Mouse (Mus musculus) embryonic fibroblast, embryonic 13.5 days (primary cell): ENCODE measurements around the gene Phf13. TPM values are rescaled to one million over a fixed set of nuclear protein-coding genes. Genes with fewer than 3 reads are reported as not detected.
A peak's percentile ranks its signal among the peaks of the same experiment; 100 is the strongest.

Experiments
- H3K27ac ChIP-seq: 2 replicates; pipeline ENCODE4 v1.5.1; 2012; ENCODE audit warnings: low read length, control low read depth, inconsistent platforms; ENCODE audit not compliant: insufficient read depth
- H3K4me1 ChIP-seq: 2 replicates; pipeline ENCODE4 v1.6.1; 2011; ENCODE audit warnings: low read length; ENCODE audit not compliant: control insufficient read depth, insufficient read depth
- H3K4me3 ChIP-seq: 2 replicates; pipeline ENCODE4 v1.5.1; 2011; ENCODE audit warnings: mild to moderate bottlenecking, control low read depth, low read length; ENCODE audit not compliant: insufficient read depth
- CTCF ChIP-seq: IDR thresholded peaks from 2 replicates; pipeline ENCODE4 v1.5.1; 2011; ENCODE audit warnings: mild to moderate bottlenecking, control low read depth, low read length, moderate library complexity, borderline replicate concordance; ENCODE audit not compliant: insufficient read depth
- POLR2A ChIP-seq: IDR thresholded peaks from 2 replicates; pipeline ENCODE4 v1.6.1; 2011; ENCODE audit warnings: low read depth, mild to moderate bottlenecking, control low read depth, low read length, moderate library complexity
- polyA plus RNA-seq: library from polyadenylated mRNA; stranded (reverse); fragments of >200 nt; gene quantifications from 2 replicates; pipeline ENCODE4 v1.2.4, GENCODE M21; 2011; ENCODE audit warnings: low read depth; ENCODE audit not compliant: missing spikeins, insufficient read length

Phf13 gene
- polyA plus RNA-seq, 1 experiment: 23.2 TPM

DNA sequence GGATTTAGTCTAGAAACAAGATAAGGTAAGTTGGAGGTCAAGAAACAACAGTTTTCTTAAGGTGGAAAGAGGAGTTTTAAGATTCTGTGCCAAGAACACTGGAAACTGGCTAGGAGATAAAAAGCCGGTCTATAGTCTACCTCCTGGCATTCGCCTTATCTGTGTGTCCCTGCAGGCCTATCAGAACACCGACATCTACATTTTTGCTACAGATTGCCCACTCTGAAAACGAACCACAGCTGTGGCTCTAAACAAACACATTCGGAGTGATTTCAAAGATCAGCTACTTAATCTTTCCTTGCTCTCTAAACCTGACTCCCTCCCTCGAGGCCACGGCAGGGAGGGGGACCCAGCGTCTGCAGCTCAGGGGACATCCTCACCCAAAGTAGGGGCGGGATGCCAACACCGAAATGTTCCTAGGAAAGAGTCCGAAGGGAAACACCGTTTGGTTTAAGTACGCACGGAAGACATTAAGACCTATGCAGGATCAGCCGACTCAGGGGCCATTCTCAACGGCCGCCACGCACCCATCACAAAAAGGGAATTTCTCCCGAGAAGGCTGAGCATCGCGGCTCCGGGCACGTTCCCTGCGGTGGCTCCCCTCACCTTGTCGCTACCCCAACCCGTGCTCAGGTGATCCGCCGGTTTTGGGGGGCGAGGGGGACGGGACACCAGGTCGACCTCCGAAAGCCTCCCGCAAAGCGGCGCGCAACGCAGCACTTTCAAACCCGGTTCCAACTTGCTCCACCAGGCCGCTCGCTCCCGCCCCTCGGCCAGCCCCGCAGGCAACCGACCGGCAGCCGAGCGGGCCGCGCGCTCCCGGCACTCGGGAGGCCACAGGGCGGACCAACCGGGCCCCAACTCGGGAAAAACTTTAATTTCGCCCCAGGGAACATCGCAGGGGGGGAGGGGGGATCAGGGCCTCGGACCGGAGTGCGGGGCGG lies 1.6 kb downstream of the Phf13 start:
- peak overlapping the region; percentile 53 for H3K27ac ChIP-seq
- peak overlapping the region; percentile 86 for H3K4me3 ChIP-seq
- TF ChIP-seq POLR2A (no peak), CTCF (no peak)
- H3K4me1 ChIP-seq: peaks cover 5% of the 10 kb centered on the region; the same call in 1 of the 2 replicates

DNA sequence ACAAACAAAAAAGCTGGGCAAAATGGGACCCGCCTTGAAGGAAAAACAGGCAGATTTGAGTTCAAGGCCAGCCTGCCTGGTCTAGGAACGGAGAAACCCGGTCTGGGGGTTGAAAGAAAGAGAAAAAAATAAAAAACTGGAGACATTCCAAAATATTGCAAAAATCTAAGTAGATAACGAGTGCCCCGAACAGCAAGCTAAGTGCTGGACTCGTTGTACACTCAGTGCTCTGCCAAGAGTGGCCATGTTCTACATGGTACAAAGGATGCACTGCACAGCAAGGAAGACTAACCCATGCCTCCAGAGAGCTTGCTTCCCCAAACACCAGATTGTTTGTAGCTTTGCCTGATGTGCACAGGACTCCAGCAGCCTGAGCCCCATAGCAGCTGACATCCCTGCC lies 3.0 kb downstream of the Phf13 start:
- Histone ChIP-seq H3K27ac (no peak overlapping the region), H3K4me3 (no peak overlapping the region), H3K4me1 (peaks cover 5% of the 10 kb centered on the region; the same call in 1 of the 2 replicates)
- TF ChIP-seq POLR2A (no peak), CTCF (no peak)

DNA sequence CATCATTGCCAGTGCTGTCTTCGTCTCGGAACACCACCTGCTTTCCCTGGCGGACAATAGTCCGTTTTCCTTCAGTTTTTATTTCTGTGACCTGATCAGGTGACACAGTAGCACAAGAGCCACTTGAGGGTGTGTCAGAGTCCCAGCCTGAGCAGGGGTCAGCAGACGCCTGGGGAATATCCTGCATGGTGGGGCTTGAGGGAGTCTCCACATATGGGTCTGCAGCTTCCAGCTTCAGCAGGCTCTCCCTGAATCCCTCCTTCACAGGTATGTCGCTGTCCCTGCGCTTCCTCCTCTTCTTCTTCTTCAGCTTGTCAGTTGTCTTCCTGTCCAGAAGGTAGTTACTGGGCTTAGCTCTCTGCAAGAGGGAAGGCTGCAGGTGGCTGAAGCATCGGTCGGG lies 4.0 kb downstream of the Phf13 start:
- Histone ChIP-seq H3K4me3 (no peak overlapping the region), H3K4me1 (peaks cover 5% of the 10 kb centered on the region; the same call in 1 of the 2 replicates), H3K27ac (no peak overlapping the region)
- TF ChIP-seq POLR2A: no peak
- TF ChIP-seq CTCF: no peak

DNA sequence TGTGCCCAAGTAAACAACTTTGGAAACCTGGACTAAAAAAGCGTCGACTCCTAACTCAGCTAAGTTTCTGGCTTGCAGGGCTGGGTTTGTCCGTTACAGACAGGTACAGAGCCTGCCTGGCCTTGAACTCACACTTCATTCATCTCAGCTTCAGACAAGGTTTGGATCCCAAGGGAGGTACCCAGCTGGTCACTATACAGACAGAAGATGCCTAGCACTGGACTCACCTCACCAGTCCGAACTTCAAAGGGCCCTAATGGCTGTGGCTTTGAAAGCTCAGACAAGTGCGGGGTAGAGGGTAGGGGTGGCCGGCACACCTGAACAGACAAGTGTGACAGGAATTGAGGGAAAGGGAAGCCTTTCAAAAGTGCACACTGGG lies 7.0 kb downstream of the Phf13 start:
- Histone ChIP-seq H3K4me1 (peaks cover 10% of the 10 kb centered on the region; the same call in 1 of the 2 replicates), H3K27ac (peak overlapping the region; percentile 55; the same call in 1 of the 2 replicates), H3K4me3 (no peak overlapping the region)
- TF ChIP-seq POLR2A: no peak

DNA sequence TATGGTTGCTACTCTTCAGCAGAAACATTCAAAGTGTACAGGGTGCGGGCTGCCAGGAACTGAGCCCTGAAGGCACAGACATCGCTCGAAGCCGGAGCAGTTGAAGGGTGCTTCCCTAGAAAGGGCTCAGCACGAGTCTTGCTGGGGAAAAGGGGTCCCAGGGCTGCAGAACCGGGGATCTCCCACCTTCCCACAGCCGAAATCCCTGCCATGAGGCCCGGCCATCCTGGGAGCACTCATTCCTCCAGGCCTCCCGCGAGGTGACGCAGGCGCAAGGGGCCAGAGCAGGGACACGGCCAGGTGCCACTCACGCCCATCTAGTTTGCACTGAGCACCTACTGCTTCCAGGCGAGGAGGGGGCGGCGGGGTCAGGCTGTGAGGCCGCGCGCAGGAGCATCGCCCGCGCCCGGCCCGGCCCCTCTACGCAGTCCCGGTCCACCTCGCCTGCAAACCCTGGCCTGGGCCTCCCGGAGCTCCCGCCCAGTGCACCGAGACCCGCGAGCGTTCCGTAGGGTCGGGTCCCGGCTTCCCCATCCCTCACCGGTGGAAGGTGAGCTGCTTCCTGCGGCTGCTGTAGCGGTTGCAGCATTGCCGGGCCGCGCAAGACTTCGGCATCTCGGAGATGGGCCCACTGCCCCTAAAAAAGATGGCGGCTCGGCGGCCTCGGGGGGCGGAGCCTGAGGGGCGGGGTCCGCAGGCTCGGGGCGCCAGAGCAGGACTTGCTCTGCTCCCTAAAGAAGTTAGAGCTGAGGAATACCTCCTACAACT lies 7.5 kb downstream of the Phf13 start, which contains the start of gene Thap3:
Gene Thap3, minus strand, starts transcription at position 656 of the 768 bp plus-strand sequence.
- TF ChIP-seq CTCF (no peak), POLR2A (peak; percentile 54)
- H3K4me3 ChIP-seq: peak within 1 kb of the TSS; percentile 61
- H3K4me1 ChIP-seq: peaks cover 9% of the 10 kb centered on the region; the same call in 1 of the 2 replicates
- H3K27ac ChIP-seq: peak within 1 kb of the TSS; percentile 55

DNA sequence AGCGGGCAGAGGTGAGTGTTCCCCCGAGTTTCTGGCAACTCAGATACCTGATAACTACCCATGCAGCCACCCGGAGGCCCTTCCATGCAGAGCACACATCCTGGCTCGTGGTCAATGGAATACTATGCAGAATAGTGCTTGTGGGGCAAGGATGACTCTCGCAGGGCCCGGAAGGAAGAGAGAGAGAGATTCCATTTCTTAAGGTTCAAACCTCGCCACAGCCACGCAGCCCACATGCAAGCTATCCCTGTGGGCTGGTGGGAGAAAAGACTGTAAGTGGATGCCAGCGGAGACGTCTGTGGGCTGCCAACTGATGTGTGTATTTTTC lies 8.1 kb downstream of the Phf13 start:
- peak overlapping the region; percentile 55; the same call in 1 of the 2 replicates for H3K27ac ChIP-seq
- TF ChIP-seq POLR2A (0 out of 2 replicates have a peak, but pooled peaks have one; percentile 17), CTCF (no peak)
- peaks cover 5% of the 10 kb centered on the region; the same call in 1 of the 2 replicates for H3K4me1 ChIP-seq

DNA sequence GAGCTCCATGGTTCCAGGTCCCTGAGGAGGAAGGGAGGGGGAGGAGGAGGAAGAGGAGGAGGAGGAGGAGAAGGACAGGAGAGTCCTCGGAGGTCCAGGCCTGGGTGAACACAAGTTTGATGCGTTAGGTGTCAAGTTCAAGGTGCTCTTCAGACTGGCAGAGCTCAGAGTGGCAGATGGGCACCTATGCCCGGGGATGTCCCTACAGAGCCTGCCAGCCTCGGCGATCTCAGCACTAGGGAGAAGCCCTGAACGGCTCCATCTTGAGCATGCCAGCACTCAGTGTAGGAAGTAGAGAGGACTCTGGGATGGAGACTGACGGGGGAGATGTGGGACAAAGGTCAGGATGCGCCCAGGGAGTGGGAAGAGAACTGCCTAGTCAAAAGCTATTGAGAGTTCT lies 9.4 kb downstream of the Phf13 start:
- Histone ChIP-seq H3K4me3 (no peak overlapping the region), H3K4me1 (peaks cover 5% of the 10 kb centered on the region; the same call in 1 of the 2 replicates), H3K27ac (no peak overlapping the region)
- TF ChIP-seq POLR2A (no peak), CTCF (no peak)

More for the DNA sequence above, 8.1 kb downstream of the Phf13 start:
- peak overlapping the region; percentile 61 for H3K4me3 ChIP-seq

DNA sequence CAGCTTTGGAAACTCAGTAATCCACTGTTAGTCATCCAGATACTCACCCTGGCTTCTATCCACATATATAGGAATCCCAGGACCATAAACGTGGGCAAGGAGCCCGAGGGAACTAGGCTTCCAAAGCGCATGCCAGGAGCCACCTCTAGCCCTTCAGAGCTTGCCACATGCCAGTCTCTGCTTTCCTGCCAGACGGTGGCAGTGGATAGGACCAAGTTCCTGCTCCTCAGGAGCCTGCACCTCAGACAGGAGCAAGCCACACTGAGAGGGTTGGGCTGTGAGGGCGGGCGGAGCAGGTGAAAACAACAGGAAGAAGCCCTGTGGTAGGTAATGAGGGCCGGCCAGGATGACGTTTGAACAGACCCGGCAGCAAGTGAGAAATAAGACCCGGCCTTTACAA lies 10.2 kb downstream of the Phf13 start:
- Histone ChIP-seq H3K4me1 (peaks cover 5% of the 10 kb centered on the region; the same call in 1 of the 2 replicates), H3K4me3 (no peak overlapping the region), H3K27ac (no peak overlapping the region)
- TF ChIP-seq CTCF: no peak
- TF ChIP-seq POLR2A: no peak

DNA sequence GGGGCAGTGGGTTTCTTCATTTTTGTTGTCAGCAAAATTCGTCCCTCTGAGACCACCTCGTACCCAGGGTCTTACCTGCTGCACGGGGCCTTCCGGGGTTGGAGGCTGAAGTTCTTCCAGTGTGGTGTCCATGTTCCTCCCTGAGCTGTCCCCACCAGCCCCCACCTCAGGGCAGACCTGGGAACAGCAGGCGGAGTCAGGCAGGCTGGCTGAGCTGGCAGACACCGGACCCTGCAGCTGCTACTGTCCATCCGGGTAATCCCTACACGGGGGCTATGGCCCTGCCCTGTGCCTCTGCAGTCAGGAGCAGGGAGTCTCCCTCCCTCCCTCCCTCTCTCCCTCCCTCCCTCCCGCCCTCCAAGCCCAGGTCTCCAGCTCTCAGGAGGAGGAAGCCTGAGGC lies 12.5 kb downstream of the Phf13 start:
- Histone ChIP-seq H3K4me1 (0 out of 2 replicates have a peak, but pooled peaks cover 5% of the 10 kb centered on the region), H3K4me3 (no peak overlapping the region), H3K27ac (no peak overlapping the region)
- no peak for TF ChIP-seq POLR2A
- TF ChIP-seq CTCF: no peak
